Mouse (Mus musculus) large intestine, adult 2 months (tissue): ENCODE data around the gene Tex33. TPM values are rescaled to one million over a fixed set of nuclear protein-coding genes. Genes with fewer than 3 reads are reported as not detected.
"Not testable (repeated sequence)": the region's sequence is repeated elsewhere in the genome, so short reads cannot be mapped to it uniquely, and the experiment has no call there.

Source experiments
- DNase-seq: peaks from one replicate; pipeline ENCODE4 v3.0.0-alpha.2; 2012; ENCODE audit warnings: low read depth, low spot score
- WGBS: fragments of 180-500 bp; shearing (Covaris S2); methylation state at CpG from one replicate; pipeline ENCODE4 v1.1.7; 2018; 5-methylcytosine and 5-hydroxymethylcytosine counted together
- polyA plus RNA-seq: library from polyadenylated mRNA; depleted of rRNA; stranded (reverse); fragments of >200 nt; gene quantifications from 2 replicates; pipeline ENCODE4 v1.2.3, GENCODE M21; 2012

Tex33 gene
- polyA plus RNA-seq, 1 experiment = not detected

DNA sequence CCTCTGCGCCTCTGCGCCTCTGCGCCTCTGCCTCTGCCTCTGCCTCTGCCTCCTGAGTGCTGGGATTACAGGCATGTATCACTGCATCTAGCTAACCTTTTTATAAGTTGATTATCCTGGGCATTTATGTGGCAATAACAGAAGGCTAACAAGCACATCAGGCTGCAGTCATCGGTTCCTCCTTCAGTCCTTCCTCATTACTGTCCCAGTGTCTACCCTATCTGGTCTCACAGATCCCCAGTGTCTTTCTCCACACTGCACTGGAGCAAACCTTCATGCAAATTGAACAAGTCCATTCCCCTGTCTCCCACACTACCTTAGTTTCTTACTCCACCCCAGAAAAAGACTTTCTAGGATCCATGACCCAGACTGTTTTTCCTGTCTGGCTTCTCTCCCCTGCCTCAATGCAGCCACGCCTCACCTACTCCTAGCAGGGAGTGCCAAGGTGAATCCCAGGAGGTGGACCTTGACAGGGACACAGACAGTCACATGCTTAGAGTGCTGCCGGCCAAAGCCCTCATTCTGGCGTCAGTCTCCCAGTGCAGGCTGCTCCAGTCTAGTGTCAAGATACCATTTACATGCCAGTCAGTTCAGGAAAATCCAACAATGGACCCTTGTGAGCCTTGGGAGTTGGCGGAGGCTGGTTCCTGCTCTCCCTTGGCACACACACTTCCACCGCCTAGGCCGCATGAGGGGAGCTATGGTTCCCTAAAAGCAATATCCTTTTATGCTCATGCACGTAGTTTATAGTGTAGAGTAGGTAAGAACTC is 12.1 kb downstream of the Tex33 start:
- no peak for DNase-seq

DNA sequence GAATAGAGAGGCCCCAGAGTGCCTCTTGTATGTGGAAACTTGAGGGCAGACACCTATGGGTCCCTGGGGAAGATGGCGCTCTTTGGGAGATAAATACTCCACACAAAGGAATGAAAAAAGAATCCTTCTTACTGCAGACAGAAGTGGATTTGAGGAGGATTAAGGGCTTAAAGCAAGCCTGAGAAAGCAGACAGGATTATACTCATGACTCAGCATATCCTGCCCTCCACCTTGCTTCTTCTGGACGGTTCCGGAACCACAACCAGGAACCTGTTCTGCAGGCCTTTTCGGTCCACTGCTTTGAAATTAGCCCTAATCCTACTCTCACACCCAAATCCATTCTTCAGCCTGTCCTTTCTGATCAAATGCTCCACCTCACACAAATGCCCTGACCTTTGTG is 13.6 kb downstream of the Tex33 start:
- DNase-seq = no peak

More for the DNA sequence above, 12.1 kb downstream of the Tex33 start:
- 43% methylated on average over 11 of the region's 11 CpGs for WGBS

DNA sequence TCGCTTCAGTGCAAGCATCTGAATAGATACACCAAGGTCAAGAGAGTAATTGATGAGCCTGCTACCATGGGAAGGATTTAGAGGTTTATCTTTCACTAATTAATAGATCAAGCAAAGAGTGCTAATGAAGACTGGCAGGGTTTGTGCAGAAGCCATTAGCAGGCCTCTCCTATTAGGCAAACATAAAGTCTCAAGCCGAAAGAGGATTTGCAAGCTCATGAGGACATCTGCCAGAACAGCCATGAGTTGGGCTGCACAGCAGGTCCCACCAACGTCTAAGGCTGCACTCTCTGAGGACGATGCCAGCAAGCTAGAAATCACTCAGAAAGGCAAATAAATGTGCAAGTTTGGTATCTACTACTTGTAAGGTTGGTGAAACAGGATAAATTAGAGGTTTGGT is 15.0 kb downstream of the Tex33 start:
- DNase-seq = no peak
- 79% methylated on average over 4 of the region's 4 CpGs for WGBS

More for the DNA sequence above, 13.6 kb downstream of the Tex33 start:
- WGBS = 68% methylated on average over 4 of the region's 4 CpGs

GRCm38 (mm10) chr15:78380208-78380607 is 15.5 kb downstream of the Tex33 start:
- 83% methylated on average over 2 of the region's 2 CpGs for WGBS
- no peak for DNase-seq

DNA sequence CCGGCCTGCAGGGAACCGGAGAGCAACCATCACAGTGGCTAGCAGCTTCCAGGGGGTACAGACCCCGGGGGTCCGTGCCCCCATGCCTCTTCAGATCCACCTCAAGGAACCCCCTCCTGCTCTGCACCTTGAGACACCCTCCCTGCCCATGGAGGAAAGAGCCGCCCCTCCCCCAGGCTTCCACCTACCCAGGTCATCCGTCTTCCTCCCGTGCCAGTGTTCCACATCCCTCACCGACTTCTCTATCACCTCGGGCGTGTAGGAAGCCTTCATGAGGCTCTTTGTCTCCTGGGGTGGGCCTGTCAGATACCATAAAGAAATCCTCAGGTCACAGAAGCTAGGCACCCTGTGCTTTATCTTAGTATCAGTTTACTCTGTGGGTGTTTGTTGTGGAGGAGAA is 17.2 kb downstream of the Tex33 start:
- DNase-seq = no peak
- WGBS = 72% methylated on average over 10 of the region's 10 CpGs

DNA sequence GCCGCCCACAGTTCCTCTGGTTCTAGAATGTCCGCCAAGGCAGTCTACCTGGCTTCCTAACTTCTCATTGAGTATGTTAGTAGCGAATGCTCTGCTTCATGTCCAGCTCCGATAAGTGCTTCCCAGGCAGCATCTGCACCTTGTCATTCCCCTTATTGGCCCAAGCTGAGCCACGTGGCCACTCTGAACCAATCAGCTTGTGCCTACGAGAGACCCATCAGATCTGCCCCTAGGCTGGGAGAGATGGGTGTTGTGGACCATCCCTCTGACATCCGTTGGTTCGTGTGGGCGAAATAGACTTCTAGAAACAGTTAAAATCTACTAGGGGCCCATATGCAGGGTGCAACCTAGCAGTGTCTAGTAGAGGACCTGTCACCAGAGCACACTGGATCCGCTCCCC is 17.9 kb downstream of the Tex33 start:
- WGBS = 87% methylated on average over 10 of the region's 10 CpGs
- DNase-seq = no peak

DNA sequence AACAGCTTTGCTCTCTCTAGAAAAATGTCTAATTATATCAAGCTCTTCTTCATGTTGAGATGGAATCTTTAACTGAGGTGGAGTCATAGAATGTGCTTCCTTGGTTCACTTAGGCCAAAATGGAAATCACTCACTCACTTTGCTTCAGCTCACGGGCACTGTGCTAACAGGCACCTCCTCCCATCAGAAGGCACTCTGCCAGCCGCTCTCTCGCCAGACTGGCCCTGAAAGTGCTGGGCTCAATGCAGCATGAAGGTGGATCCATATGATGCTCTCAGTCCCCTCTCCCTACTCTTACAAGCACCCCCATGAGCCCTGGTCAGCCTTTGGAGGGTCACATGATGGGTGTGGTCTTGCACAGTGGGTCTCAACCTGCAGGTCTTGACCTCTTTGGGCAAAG is 21.5 kb downstream of the Tex33 start:
- WGBS = 44% methylated on average over 3 of the region's 3 CpGs
- no peak for DNase-seq

GRCm38 (mm10) chr15:78372796-78373195 is 22.9 kb downstream of the Tex33 start:
- WGBS = 20% methylated on average over 3 of the region's 3 CpGs
- DNase-seq = no peak

GRCm38 (mm10) chr15:78369641-78370040 is 26.1 kb downstream of the Tex33 start:
- DNase-seq = no peak
- 87% methylated on average over 1 of the region's 1 CpGs for WGBS

DNA sequence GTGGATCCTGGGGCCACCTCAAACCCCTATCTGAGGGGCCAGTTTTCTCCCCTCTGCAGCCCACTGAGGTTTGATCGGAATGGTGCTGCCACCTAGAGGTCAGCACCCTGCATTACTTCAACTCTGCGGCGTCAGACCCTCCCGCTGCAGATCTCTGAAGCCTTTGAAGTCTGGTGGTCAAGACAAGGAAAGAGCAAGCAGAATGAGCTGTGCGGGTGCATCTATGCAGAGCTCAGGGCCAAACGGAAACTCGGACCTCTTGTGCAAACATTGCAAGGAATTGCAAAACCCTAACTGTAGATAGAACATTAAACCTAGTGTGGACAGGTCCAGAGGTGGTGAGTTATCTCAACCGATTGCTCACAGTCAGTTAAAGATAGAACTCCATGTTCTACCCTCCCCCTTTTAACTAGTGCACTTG is 26.8 kb downstream of the Tex33 start:
- WGBS = 4% methylated on average over 8 of the region's 8 CpGs
- DNase-seq = no peak

DNA sequence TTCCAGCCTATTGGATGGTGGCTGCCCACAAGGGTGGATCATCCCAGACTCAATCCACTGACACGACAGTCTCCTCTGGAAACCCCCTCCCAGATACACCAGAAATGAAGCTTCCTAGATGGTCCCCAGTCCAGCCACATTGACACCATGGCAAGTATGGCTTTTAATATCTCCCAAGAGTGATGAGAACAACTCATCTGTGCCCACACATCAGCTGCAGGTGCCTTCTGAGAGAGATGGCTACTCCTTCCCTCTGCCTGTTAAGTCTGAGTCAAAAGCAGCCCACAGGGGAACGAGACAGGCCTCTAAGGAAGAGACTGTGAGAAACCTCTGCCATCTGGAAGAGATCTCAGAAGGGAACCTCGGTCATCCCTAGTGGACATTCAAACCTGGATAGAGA is 27.9 kb downstream of the Tex33 start:
- WGBS = 65% methylated on average over 3 of the region's 3 CpGs
- no peak for DNase-seq

DNA sequence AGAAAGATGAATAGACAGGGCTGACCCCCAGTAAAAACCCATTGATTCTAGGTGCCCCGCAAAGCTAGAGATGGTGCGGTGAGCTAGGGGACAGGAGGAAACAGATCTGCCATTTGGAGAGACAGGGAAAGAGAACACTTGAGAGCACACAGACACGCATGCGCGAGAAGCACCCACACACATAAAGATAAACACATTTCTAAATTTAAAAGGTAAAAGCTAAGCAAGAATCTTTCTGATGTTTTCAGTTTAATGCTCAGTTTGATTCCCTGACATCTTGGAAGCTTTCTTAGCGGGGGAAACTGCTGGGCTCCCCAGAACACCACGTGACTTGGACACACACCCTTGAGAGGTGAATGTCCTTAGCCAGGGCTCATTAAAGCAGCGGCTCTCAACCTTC is 28.8 kb downstream of the Tex33 start:
- 44% methylated on average over 8 of the region's 8 CpGs for WGBS

DNA sequence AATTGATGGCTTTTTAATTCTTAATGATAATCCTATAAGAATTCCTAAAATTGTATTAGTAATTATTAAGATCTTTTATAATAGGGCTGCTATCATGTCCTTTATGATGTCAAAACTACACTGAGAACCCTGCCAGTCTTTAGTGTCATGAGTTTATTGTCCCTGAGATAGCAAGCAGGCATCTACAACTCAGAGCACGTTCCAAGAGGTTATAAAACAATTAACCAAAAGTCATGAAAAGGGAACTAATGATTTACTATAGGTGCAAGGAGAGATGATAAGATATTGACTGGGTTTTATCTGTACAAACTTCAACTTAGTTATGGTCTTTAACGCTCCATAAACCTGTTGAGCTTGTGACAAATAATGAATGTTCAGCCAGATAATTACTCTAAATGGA is 29.8 kb downstream of the Tex33 start:
- DNase-seq = no peak
- WGBS = 12% methylated on average over 2 of the region's 2 CpGs

More for the DNA sequence above, 28.8 kb downstream of the Tex33 start:
- DNase-seq = no peak

DNA sequence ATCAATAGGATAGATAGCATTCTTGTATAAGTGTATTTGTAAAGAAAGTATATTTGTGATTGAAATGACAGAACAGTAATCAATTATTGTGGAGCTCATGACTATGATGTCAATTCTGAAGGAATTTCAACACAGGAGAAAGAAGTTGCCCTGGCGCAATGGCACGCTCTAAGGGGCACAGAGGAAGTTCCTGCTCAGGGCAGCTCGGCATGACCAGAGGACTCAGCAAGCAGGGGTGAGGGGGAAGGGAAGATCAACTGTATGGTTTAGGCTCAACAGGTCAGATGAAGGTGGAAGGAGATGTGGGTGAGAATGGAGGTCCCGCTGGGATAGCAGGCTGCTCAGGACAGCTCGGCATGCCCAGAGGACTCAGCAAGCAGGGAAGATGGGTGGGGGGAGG is 40.2 kb downstream of the Tex33 start:
- WGBS = 83% methylated on average over 5 of the region's 5 CpGs

GRCm38 (mm10) chr15:78354958-78355357 is 40.8 kb downstream of the Tex33 start:
- no peak for DNase-seq
- 0% methylated on average over 1 of the region's 1 CpGs for WGBS

More for the DNA sequence above, 40.2 kb downstream of the Tex33 start:
- DNase-seq = no peak

DNA sequence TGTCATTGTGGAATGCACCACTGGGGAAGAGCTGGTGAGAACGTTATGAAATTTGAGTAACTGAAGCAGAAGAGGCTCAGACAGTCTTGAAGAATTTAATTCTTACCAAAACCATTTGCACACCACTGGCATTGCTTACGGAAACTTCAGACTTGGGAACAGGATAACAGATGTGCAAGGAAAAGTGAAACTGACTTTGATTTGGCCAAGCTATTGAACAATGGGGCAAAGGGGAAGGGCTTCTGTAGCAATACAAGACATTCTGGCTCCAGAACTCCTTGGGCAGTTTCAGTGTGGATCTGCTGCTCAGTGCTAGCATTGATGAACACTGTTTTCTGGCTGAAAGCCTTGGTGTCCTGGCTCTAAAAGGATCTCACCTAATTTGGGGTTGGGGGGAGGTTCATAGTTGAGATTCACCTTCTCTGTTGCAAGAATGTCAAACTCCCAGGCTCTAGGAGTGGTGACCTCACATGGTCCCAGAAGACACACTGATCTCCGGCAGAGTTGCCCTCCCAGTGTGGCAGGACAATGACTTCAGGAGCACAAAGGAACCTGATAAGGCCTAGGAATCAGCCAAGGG is 44.0 kb downstream of the Tex33 start:
- WGBS = 44% methylated on average over 3 of the region's 3 CpGs
- no peak for DNase-seq

DNA sequence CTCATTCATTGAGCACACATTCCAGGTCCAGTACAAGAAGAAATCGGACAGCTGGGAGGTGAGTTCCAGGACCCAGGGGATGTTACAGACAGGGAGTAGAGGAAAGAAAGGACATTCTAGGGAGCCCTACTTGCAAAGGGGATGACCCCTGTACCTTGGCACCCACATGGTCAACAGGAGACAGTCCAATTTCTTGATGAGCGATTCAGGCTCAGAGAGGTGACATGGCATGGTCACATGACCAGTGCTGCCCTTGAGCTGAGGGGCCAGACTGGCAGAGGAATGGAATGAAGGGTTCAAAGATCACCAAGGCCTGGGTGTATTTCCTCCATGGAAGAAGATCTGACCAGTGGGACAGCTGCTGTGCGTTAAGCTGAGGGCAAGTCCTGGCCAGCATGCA is 51.1 kb downstream of the Tex33 start:
- no peak for DNase-seq
- 81% methylated on average over 3 of the region's 3 CpGs for WGBS

DNA sequence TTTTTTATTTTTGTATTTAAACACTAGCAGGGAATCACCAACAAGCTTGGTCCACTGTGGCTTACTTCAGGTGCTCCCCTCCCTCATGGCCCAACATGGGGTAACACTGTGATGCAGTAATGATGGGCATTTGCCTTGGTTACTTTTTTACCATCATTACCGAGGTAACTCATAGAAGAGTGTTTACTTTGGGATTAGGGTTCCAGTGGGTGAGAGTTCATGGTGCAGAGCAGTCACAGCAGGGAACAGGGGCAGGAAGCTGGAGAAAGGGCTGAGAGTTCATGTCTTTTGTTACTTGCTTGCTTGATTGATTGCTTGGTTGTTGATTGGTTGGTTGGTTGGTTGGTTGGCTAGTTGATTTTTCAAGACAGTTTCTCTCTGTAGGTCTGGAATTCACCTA is 52.0 kb downstream of the Tex33 start:
- 8% methylated on average over 1 of the region's 1 CpGs for WGBS
- no peak for DNase-seq

GRCm38 (mm10) chr15:78340919-78341318 is 54.8 kb downstream of the Tex33 start:
- not testable (repeated sequence) for DNase-seq

DNA sequence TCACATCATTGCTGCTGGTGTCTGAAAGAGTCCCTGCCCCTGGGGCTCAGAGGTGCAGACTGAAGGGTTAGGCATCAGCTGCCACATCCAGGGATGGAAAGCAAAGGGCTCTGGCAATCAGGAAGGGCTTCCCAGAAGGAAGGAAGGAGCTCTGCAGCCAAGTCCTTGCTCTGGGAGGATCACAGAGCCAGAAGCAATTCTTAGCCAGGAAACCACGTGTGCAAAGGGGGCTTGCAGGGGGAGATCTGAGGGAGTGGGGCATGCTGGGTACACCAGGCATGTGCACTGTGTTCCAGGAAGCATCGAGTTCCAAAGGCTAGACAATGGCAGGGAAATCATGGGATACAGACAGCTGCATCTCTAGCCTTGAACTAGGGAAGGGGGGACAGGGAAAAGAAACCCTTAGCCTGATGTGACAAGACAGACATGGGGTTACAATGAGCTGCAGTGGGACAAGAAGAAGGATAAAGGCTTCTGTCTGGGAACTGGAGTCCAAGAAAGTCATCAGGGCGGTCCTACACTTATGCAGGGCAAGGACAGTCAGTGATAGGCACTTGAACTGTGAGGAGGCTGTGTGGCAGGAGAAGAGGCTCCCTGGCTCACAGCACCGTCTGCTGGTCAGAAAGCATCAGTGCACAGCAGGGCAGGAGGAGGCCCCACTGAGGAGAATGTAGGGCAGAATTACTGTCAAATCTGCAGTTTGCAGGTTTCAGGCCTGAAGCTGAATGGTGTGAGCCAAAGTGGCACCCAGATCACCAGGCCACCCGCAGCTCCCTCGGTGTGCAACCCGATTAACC is 55.9 kb downstream of the Tex33 start:
- DNase-seq = not testable (repeated sequence)
- 28% methylated on average over 7 of the region's 7 CpGs for WGBS

More at GRCm38 (mm10) chr15:78340919-78341318, 54.8 kb downstream of the Tex33 start:
- 41% methylated on average over 7 of the region's 7 CpGs for WGBS
